Mouse (Mus musculus) MEL (cell line): ENCODE data around the gene Nkd1. TPM values are rescaled to one million over a fixed set of nuclear protein-coding genes. Genes with fewer than 3 reads are reported as not detected.

Source experiments
- DNase-seq: peaks from one replicate; pipeline ENCODE4 v3.0.0; 2011; ENCODE audit warnings: low read depth, low spot score
- H3K27ac ChIP-seq: 2 replicates; pipeline ENCODE4 v1.5.1; 2012; ENCODE audit warnings: low read depth, mild to moderate bottlenecking, control low read depth, low read length, moderate library complexity; ENCODE audit not compliant: control insufficient read depth
- H3K27me3 ChIP-seq, 2 experiments: fragments of 150-350 bp in 1 of 2; sonication (generic) in 1 of 2; 2 replicates each; pipeline ENCODE4 v1.6.1; 2012; ENCODE audit warnings: low read length in 2 of 2, mild to moderate bottlenecking in 2 of 2, improper control_type of control experiment in 1 of 2, moderate library complexity in 1 of 2; ENCODE audit not compliant: insufficient read depth in 2 of 2, control insufficient read depth in 1 of 2
- H3K36me3 ChIP-seq, 2 experiments: 2 replicates each; pipeline ENCODE4 v1.6.1; 2012 to 2014; ENCODE audit warnings: low read length in 2 of 2, improper control_type of control experiment in 1 of 2, inconsistent platforms in 1 of 2, mild to moderate bottlenecking in 1 of 2; ENCODE audit not compliant: insufficient read depth in 2 of 2, control insufficient read depth in 1 of 2
- H3K4me1 ChIP-seq, 2 experiments: fragments of 150-350 bp in 1 of 2; sonication (generic) in 1 of 2; 2 replicates each; pipeline ENCODE4 v1.6.1; 2012; ENCODE audit warnings: low read length in 2 of 2, improper control_type of control experiment in 1 of 2, mild to moderate bottlenecking in 1 of 2; ENCODE audit not compliant: insufficient read depth in 2 of 2, control insufficient read depth in 1 of 2
- H3K4me3 ChIP-seq, 2 experiments: fragments of 150-350 bp in 1 of 2; sonication (generic) in 1 of 2; 2 replicates each; pipeline ENCODE4 v1.5.1; 2012; ENCODE audit warnings: low read depth in 2 of 2, low read length in 2 of 2, mild to moderate bottlenecking in 2 of 2, moderate library complexity in 2 of 2, control low read depth in 1 of 2, improper control_type of control experiment in 1 of 2; ENCODE audit not compliant: control insufficient read depth in 1 of 2, insufficient read depth in 1 of 2
- H3K79me2 ChIP-seq: 2 replicates; pipeline ENCODE4 v1.6.1; 2012; ENCODE audit warnings: mild to moderate bottlenecking, low read length, moderate library complexity; ENCODE audit not compliant: control insufficient read depth, poor library complexity, insufficient read depth
- H3K9ac ChIP-seq: 2 replicates; pipeline ENCODE4 v1.6.1; 2012; ENCODE audit warnings: low read depth, mild to moderate bottlenecking, control low read depth, low read length, moderate library complexity; ENCODE audit not compliant: control insufficient read depth, poor library complexity, severe bottlenecking
- H3K9me3 ChIP-seq: fragments of 150-350 bp; sonication (generic); replicated peaks from 2 replicates; pipeline ENCODE4 v1.6.1; 2012; ENCODE audit warnings: mild to moderate bottlenecking, low read length, improper control_type of control experiment, moderate library complexity; ENCODE audit not compliant: insufficient read depth
- BHLHE40 ChIP-seq: IDR thresholded peaks from 2 replicates; pipeline ENCODE4 v1.6.1; 2012; ENCODE audit warnings: low read depth, mild to moderate bottlenecking, inconsistent platforms, low read length, improper control_type of control experiment, borderline replicate concordance
- CHD2 ChIP-seq: IDR thresholded peaks from 2 replicates; pipeline ENCODE4 v1.6.1; 2011; ENCODE audit warnings: low read length, improper control_type of control experiment
- E2F4 ChIP-seq: IDR thresholded peaks from 2 replicates; pipeline ENCODE4 v1.6.1; 2011; ENCODE audit warnings: low read depth, low read length, improper control_type of control experiment, borderline replicate concordance
- ETS1 ChIP-seq: IDR thresholded peaks from 2 replicates; pipeline ENCODE4 v1.6.1; 2012; ENCODE audit warnings: low read depth, mild to moderate bottlenecking, inconsistent platforms, low read length, improper control_type of control experiment, moderate library complexity
- GABPA ChIP-seq: IDR thresholded peaks from 2 replicates; pipeline ENCODE4 v1.6.1; 2012; ENCODE audit warnings: low read depth, mild to moderate bottlenecking, inconsistent platforms, low read length, improper control_type of control experiment, moderate library complexity
- GATA1 ChIP-seq: IDR thresholded peaks from 2 replicates; pipeline ENCODE4 v1.6.1; 2011; ENCODE audit warnings: low read depth, low read length, improper control_type of control experiment
- JUND ChIP-seq: IDR thresholded peaks from 2 replicates; pipeline ENCODE4 v1.6.1; 2011; ENCODE audit warnings: low read depth, mild to moderate bottlenecking, improper control_type of control experiment, low read length
- KAT2A ChIP-seq: conservative IDR thresholded peaks from 2 replicates; pipeline ENCODE4 v1.6.1; 2012; ENCODE audit warnings: low read depth, low read length, improper control_type of control experiment, inconsistent platforms
- MAX ChIP-seq: IDR thresholded peaks from 2 replicates; pipeline ENCODE4 v1.6.1; 2011; ENCODE audit warnings: low read length, improper control_type of control experiment
- MAZ ChIP-seq: IDR thresholded peaks from 2 replicates; pipeline ENCODE4 v1.6.1; 2012; ENCODE audit warnings: low read depth, mild to moderate bottlenecking, inconsistent platforms, low read length, improper control_type of control experiment
- MEF2A ChIP-seq: IDR thresholded peaks from 2 replicates; pipeline ENCODE4 v1.6.1; 2014; ENCODE audit warnings: low read depth, mild to moderate bottlenecking, inconsistent platforms, low read length, improper control_type of control experiment; ENCODE audit not compliant: poor library complexity, insufficient replicate concordance, severe bottlenecking; ENCODE audit errors: extremely low read depth
- NELFE ChIP-seq: IDR thresholded peaks from 2 replicates; pipeline ENCODE4 v1.6.1; 2011; ENCODE audit warnings: low read depth, low read length, improper control_type of control experiment
- NRF1 ChIP-seq: IDR thresholded peaks from 2 replicates; pipeline ENCODE4 v1.6.1; 2014; ENCODE audit warnings: low read depth, mild to moderate bottlenecking, inconsistent platforms, low read length, improper control_type of control experiment, moderate library complexity; ENCODE audit not compliant: poor library complexity, insufficient read depth, severe bottlenecking
- POLR2AphosphoS5 ChIP-seq: IDR thresholded peaks from 2 replicates; pipeline ENCODE4 v1.6.1; 2012; ENCODE audit warnings: low read depth, borderline replicate concordance, mild to moderate bottlenecking, inconsistent platforms, low read length, moderate library complexity, mixed read lengths
- RAD21 ChIP-seq: IDR thresholded peaks from 2 replicates; pipeline ENCODE4 v1.6.1; 2011; ENCODE audit warnings: mild to moderate bottlenecking, low read depth, low read length, improper control_type of control experiment
- SIN3A ChIP-seq: IDR thresholded peaks from 2 replicates; pipeline ENCODE4 v1.6.1; 2012; ENCODE audit warnings: low read length, improper control_type of control experiment, inconsistent platforms
- TBP ChIP-seq: IDR thresholded peaks from 2 replicates; pipeline ENCODE4 v1.8.0; 2011; ENCODE audit warnings: low read depth, low read length, improper control_type of control experiment
- ZKSCAN1 ChIP-seq: IDR thresholded peaks from 2 replicates; pipeline ENCODE4 v1.6.1; 2012; ENCODE audit warnings: low read depth, mild to moderate bottlenecking, inconsistent platforms, low read length, improper control_type of control experiment, moderate library complexity
- polyA plus RNA-seq, 2 experiments: library from polyadenylated mRNA; stranded (reverse) in 1 of 2; unstranded in 1 of 2; fragments of >175 nt in 1 of 2; fragments of >200 nt in 1 of 2; gene quantifications; 2 replicates each; pipeline versions ENCODE4 v1.2.1 to v1.2.4; 2012; ENCODE audit warnings: low replicate concordance in 2 of 2, low read depth in 1 of 2; ENCODE audit not compliant: insufficient read length in 2 of 2, insufficient read depth in 1 of 2, missing spikeins in 1 of 2
- total RNA-seq: library from RNA; depleted of rRNA; stranded (reverse); fragments of 300-350 nt; gene quantifications from 2 replicates; pipeline ENCODE4 v1.2.3, GENCODE M21; 2012

Gene Nkd1
- total and polyA plus RNA-seq, 3 experiments: not detected

DNA sequence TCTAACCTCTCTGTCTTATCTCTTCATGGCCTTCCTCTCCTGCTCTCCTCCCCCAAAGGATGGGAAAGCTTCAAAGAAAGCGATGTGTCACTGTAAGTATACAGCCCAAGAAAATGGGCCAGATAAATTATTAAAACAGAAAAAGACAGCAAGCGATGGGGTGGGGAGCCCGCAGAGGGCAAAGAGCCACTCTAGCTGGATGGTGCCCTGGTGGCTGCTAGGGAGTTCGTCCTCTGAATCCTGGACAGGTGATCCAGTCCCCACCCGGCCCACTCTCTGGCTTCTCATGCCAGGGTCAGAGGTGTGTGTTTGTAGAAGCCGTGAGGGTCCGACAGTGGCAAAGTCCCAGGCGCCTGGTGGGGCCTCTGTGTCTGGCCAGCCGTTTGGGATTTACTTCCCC is 3.1 kb upstream of the Nkd1 start:
- Histone ChIP-seq H3K9me3 (no peaks in the 10 kb centered on the region), H3K36me3 (no peaks in the 10 kb centered on the region), H3K27me3 (no peaks in the 10 kb centered on the region), H3K27ac (no peak overlapping the region), H3K9ac (no peak overlapping the region), H3K4me1 (no peaks in the 10 kb centered on the region), H3K4me3 (no peak overlapping the region), H3K79me2 (no peaks in the 10 kb centered on the region)
- TF ChIP-seq JUND (no peak), SIN3A (no peak), MAZ (no peak), TBP (no peak), KAT2A (no peak), GATA1 (no peak), MAX (no peak), MEF2A (no peak), E2F4 (no peak), GABPA (no peak), NRF1 (no peak)
- DNase-seq: no peak

DNA sequence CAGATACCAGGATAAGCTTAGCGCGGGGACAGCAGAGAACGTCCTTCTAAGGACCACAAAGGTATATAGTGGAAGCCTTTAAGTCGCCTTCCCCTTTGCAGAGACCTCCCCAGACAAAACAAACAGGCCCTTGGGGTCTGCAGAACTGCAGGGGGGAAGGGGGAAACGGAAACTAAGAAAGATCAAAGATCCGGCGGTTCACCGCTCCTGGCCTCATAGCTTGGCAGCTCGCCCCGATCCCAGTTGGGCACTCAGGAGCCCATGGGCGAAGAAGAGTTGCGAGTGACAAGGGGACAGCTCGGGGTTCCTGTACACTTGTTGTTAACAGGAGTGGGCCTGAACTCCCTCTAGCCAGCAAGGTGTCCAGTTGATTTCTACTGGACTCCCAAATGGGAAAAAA is 773 bp upstream of the Nkd1 start:
- no peaks in the 10 kb centered on the region for H3K36me3 ChIP-seq
- no peaks in the 10 kb centered on the region for H3K9me3 ChIP-seq
- H3K27me3 ChIP-seq: no peaks in the 10 kb centered on the region
- H3K4me1 ChIP-seq: no peaks in the 10 kb centered on the region
- H3K9ac ChIP-seq: no peak overlapping the region
- H3K79me2 ChIP-seq: no peaks in the 10 kb centered on the region
- H3K27ac ChIP-seq: no peak overlapping the region
- no peak for DNase-seq
- TF ChIP-seq CHD2 (no peak), RAD21 (no peak), ZKSCAN1 (no peak), ETS1 (no peak), BHLHE40 (no peak), JUND (no peak), POLR2AphosphoS5 (no peak), NELFE (no peak)
- H3K4me3 ChIP-seq: no peak overlapping the region
